ENCODE assay signal across 32 mouse cellular contexts in the genomic region with DNA sequence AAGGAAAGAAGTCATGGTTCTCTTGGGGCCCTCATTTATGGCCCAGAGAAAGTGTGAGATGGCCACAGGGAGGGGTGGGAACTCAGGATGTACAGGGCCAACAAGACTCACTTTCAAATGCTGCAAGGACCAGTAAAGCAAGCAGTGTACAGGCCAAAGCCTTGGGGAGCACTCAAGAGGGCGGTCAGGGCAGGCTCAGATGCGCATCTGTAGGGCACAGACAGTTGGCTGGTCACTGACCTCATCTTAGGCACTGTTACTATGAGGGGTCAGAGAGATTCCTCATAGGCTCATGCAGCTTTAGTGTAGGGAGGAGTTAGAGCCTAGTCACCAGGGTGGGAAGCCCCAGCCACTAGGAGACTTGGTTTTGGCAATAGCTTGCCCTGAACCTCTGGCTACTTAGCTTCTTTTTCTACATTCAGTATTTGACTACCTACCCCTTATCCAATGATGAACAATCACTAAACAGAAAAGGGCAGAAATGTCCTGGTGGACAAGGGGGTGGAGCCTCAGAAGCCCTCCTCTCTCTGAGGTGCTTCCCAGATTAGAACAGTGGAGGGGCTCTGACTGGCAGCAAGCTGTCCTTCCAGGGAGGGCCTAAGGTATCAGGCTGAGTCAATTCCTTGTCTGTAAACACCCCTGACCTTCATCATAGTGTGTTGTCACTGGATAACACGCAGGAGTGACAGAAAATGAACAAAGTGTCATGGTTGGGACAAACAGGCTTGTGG. TPM values are rescaled to one million over a fixed set of nuclear protein-coding genes. Genes with fewer than 3 reads are reported as not detected.
DNase-seq lines count a peak whose midpoint lies in the region; ATAC-seq and TF ChIP-seq lines count a peak whose summit lies in the region.
"Had no signal": no experiment of that assay in that cellular context is flagged by ENCODE, and none has a peak within 500 bp of the region (broad histone marks: within the 10 kb centered on the region; RNA-seq: fewer than 3 reads in every experiment).

No protein-coding gene starts in this region.

- peaks cover 56% of the 10 kb centered on the region for H3K36me3 ChIP-seq in heart, embryonic 14.5 days (ENCODE audit: control insufficient read depth, insufficient read depth, low read length)
- H3K36me3 ChIP-seq in kidney, adult 2 months (ENCODE audit: control insufficient read depth, insufficient read depth, low read length), result peaks cover 28% of the 10 kb centered on the region
- H3K36me3 ChIP-seq in kidney, embryonic 16.5 days (ENCODE audit: insufficient read depth, low read length), result peaks cover 48% of the 10 kb centered on the region
- peaks cover 25% of the 10 kb centered on the region for H3K36me3 ChIP-seq in myocyte (ENCODE audit: control insufficient read depth, insufficient read depth)

- TF ChIP-seq POLR2A in kidney, adult 2 months (IDR thresholded peaks at IDR 0.05; ENCODE audit: low read depth, low read length), result no peak
- no peak for TF ChIP-seq POLR2A in myocyte (IDR thresholded peaks at IDR 0.05; ENCODE audit: insufficient read length, low read depth)

- H3K27ac ChIP-seq in heart, embryonic 14.5 days (replicated peaks in 1 of 2; ENCODE audit: control insufficient read depth in 1 of 2, insufficient read depth in 1 of 2, low read depth in 2 of 2, low read length in 2 of 2), result peak overlapping the region; percentile 8 to 37; a peak in 2 of 4 replicates
- H3K27ac ChIP-seq in kidney, adult 2 months (ENCODE audit: insufficient read depth, low read depth, low read length), result peak overlapping the region; percentile 24
- no peak overlapping the region for H3K27ac ChIP-seq in kidney, embryonic 16.5 days (ENCODE audit: low read length)
- H3K27ac ChIP-seq: gastrocnemius, adult 2 months; hindbrain, postnatal 0 days; intestine, embryonic 15.5 days; layer of hippocampus, adult 2 months; liver, embryonic 14.5 days; macrophage; midbrain, embryonic 13.5 days; neural tube, embryonic 15.5 days had no signal

- H3K27me3 ChIP-seq in heart, embryonic 14.5 days (ENCODE audit: control insufficient read depth, insufficient read depth, low read length), result no peaks in the 10 kb centered on the region
- no peaks in the 10 kb centered on the region for H3K27me3 ChIP-seq in kidney, adult 2 months (replicated peaks; ENCODE audit: control insufficient read depth, insufficient read depth, low read length)
- H3K27me3 ChIP-seq in kidney, embryonic 16.5 days (ENCODE audit: insufficient read depth, low read length), result no peaks in the 10 kb centered on the region
- no peaks in the 10 kb centered on the region for H3K27me3 ChIP-seq in myocyte (ENCODE audit: control insufficient read depth, insufficient read depth, insufficient read length)
- H3K27me3 ChIP-seq: hindbrain, embryonic 12.5 days; intestine, embryonic 15.5 days; neural tube, embryonic 15.5 days had no signal

- no peak for TF ChIP-seq CTCF in kidney, adult 2 months (conservative IDR thresholded peaks at IDR 0.05; ENCODE audit: insufficient read depth, insufficient read length, low read depth, low read length)

- DNase-seq in adrenal gland, postnatal 10 days, result peak; percentile 30
- DNase-seq in adrenal gland, adult 18-20 months (ENCODE audit: low spot score in 2 of 2), result no peak
- DNase-seq in heart, postnatal 4 days, result no peak
- peak; percentile 38 for DNase-seq in kidney, adult 2 months
- no peak for DNase-seq in cerebellum, adult 9-10 months
- DNase-seq: cerebellum, adult 11 months; cerebellum, adult 9-11 months; embryo, embryonic 11 days; gastrocnemius, adult 2 months; gastrocnemius, postnatal 36 days; heart, adult 18-20 months; left cerebral cortex, postnatal 4 days; liver; lung, adult 2 months; lung, postnatal 10 days; retina, postnatal 1 day; right cerebral cortex, postnatal 14 days; thymus, postnatal 14 days had no signal

- no peaks in the 10 kb centered on the region for H3K79me2 ChIP-seq in myocyte (ENCODE audit: control insufficient read depth, insufficient read depth)

- no peak overlapping the region for H3K4me3 ChIP-seq in heart, embryonic 14.5 days (ENCODE audit: control insufficient read depth in 1 of 2, insufficient read depth in 1 of 2, low read depth in 1 of 2, low read length in 2 of 2)
- H3K4me3 ChIP-seq in kidney, adult 2 months (ENCODE audit: insufficient read depth, low read depth, low read length), result no peak overlapping the region
- no peak overlapping the region for H3K4me3 ChIP-seq in kidney, embryonic 16.5 days (ENCODE audit: low read length)
- no peak overlapping the region for H3K4me3 ChIP-seq in myocyte
- H3K4me3 ChIP-seq: erythroblast, embryonic 14.5 days; gastrocnemius, adult 2 months; hindbrain, embryonic 12.5 days; intestine, embryonic 15.5 days; layer of hippocampus, adult 2 months; midbrain, embryonic 13.5 days; neural tube, embryonic 15.5 days had no signal

- peaks cover 16 to 29% of the 10 kb centered on the region in 2 experiments for H3K4me1 ChIP-seq in heart, embryonic 14.5 days (ENCODE audit: control insufficient read depth in 2 of 2, insufficient read depth in 2 of 2, low read length in 2 of 2)
- peaks cover 16% of the 10 kb centered on the region for H3K4me1 ChIP-seq in kidney, adult 2 months (ENCODE audit: control insufficient read depth, insufficient read depth, low read length)
- peaks cover 22% of the 10 kb centered on the region for H3K4me1 ChIP-seq in kidney, embryonic 16.5 days (ENCODE audit: insufficient read depth, low read length)

- no peaks in the 10 kb centered on the region for H3K9me3 ChIP-seq in heart, embryonic 14.5 days (ENCODE audit: control insufficient read depth, low read length)
- H3K9me3 ChIP-seq in kidney, embryonic 16.5 days (ENCODE audit: low read length), result no peaks in the 10 kb centered on the region
- H3K9me3 ChIP-seq: G1E; hindbrain, embryonic 12.5 days; intestine, embryonic 15.5 days; midbrain, embryonic 13.5 days; neural tube, embryonic 15.5 days had no signal

- no peak overlapping the region for H3K9ac ChIP-seq in heart, embryonic 14.5 days (ENCODE audit: low read length)
- no peak overlapping the region for H3K9ac ChIP-seq in kidney, embryonic 16.5 days (replicated peaks; ENCODE audit: low read length)
- H3K9ac ChIP-seq: hindbrain, embryonic 12.5 days; intestine, embryonic 15.5 days; liver, embryonic 14.5 days; midbrain, embryonic 13.5 days; neural tube, embryonic 15.5 days had no signal

- 80% methylated on average over 3 of the region's 3 CpGs for WGBS in heart, embryonic 14.5 days
- 74% methylated on average over 3 of the region's 3 CpGs for WGBS in kidney, adult 2 months
- WGBS in kidney, embryonic 16.5 days, result 76% methylated on average over 3 of the region's 3 CpGs

- no peak for ATAC-seq in heart, embryonic 14.5 days (ENCODE audit: insufficient number of reproducible peaks, insufficient read depth, low FRiP score, low read depth)
- ATAC-seq in kidney, embryonic 16.5 days (ENCODE audit: low FRiP score, low TSS enrichment), result no peak
- ATAC-seq: forebrain, embryonic 16.5 days; hindbrain, postnatal 0 days; intestine, embryonic 15.5 days; midbrain, embryonic 13.5 days had no signal

- no peak overlapping the region for H3ac ChIP-seq in myocyte (ENCODE audit: control insufficient read depth, insufficient read length)

- H3K4me2 ChIP-seq in heart, embryonic 14.5 days (ENCODE audit: low read length), result no peak overlapping the region
- H3K4me2 ChIP-seq in kidney, embryonic 16.5 days (replicated peaks; ENCODE audit: low read depth, low read length), result no peak overlapping the region
- H3K4me2 ChIP-seq in myocyte (ENCODE audit: low read depth), result no peak overlapping the region
- H3K4me2 ChIP-seq: hindbrain, embryonic 12.5 days; intestine, embryonic 15.5 days; midbrain, embryonic 13.5 days; neural tube, embryonic 15.5 days had no signal

TF ChIP-seq in myocyte, 11 proteins besides CTCF, POLR2A, EP300 and RAD21:
- TF ChIP-seq TCF12 (IDR thresholded peaks at IDR 0.05; ENCODE audit: insufficient read depth, poor library complexity, severe bottlenecking) (no peak), E2F4 (IDR thresholded peaks at IDR 0.05; ENCODE audit: insufficient read depth) (no peak), REST (IDR thresholded peaks at IDR 0.05; ENCODE audit: insufficient read depth, insufficient read length) (no peak), CEBPB (IDR thresholded peaks at IDR 0.05; ENCODE audit: insufficient read depth, poor library complexity, severe bottlenecking) (no peak), POLR2AphosphoS2 (IDR thresholded peaks at IDR 0.05; ENCODE audit: insufficient read length, low read depth) (peak; percentile 79), MYOD1 (IDR thresholded peaks at IDR 0.05; ENCODE audit: control insufficient read depth in 1 of 3, insufficient read length in 2 of 3, low read depth in 2 of 3) (no peak), MYOG (IDR thresholded peaks at IDR 0.05; ENCODE audit: control insufficient read depth in 1 of 3, insufficient read depth in 1 of 3, insufficient read length in 2 of 3, low read depth in 2 of 3) (no peak), USF1 (IDR thresholded peaks at IDR 0.05; ENCODE audit: low read depth) (no peak)

RNA-seq across cellular contexts. Expression of gene Atp1a1, which starts 29.9 kb away (rescaled TPM):
- total RNA-seq in adrenal gland, postnatal 10 days (2021), result 100 to 1,000 TPM; 434 to 467 TPM
- total RNA-seq in adrenal gland, adult 18-20 months (2021), result 100 to 1,000 TPM; 737 to 778 TPM
- 486 and 537 TPM in 2 replicates for polyA plus RNA-seq in heart, embryonic 14.5 days (2014; fragmentation: Nextera tagmentation; extraction: Ambion mirVana)
- 1,000 to 10,000 TPM; 1,042 to 1,100 TPM for total RNA-seq in heart, postnatal 4 days (2021)
- 2,267 and 2,428 TPM in 2 replicates for polyA plus RNA-seq in kidney, adult 2 months (2012; rRNA removed)
- polyA plus RNA-seq in kidney, embryonic 16.5 days (2015; fragmentation: Nextera tagmentation; extraction: Ambion mirVana), result 362 and 426 TPM in 2 replicates
- polyA plus RNA-seq in myocyte (2012; fragmentation: generic; extraction: Trizol), result 389 TPM

Comparison
In these comparisons a context has a peak if more than half of its experiments do, and no peak if none do; other contexts are left out.
1. DNase-seq: peak in adrenal gland, postnatal 10 days (single experiment) and kidney, adult 2 months (single experiment); none in adrenal gland, adult 18-20 months (0 of 2), heart, postnatal 4 days (single experiment) and cerebellum, adult 9-10 months (single experiment).